Mouse (Mus musculus) lung, embryonic 16.5 days (tissue): ENCODE results near the gene Kansl3. TPM values are rescaled to one million over a fixed set of nuclear protein-coding genes. Genes with fewer than 3 reads are reported as not detected.

ENCODE experiments used
- microRNA-seq: library from miRNA; unstranded; fragments of <30 nt; microRNA quantifications from one replicate; pipeline ENCODE4, GENCODE M21; 2016
- polyA plus RNA-seq: library from polyadenylated mRNA; unstranded; fragments of >200 nt; fragmentation: Nextera tagmentation; extraction: Ambion mirVana; gene quantifications from 2 replicates; pipeline ENCODE4 v1.2.1, GENCODE M21; 2015

The Kansl3 gene
- polyA plus RNA-seq, 1 experiment from 2014 or later: 42.9 TPM

Small RNA genes within 50 kb of the gene (microRNA-seq; reads per million reads assigned to microRNA genes)
- gene Mir6898: not detected

Other genes with a start within 250 kb of the Kansl3 start
- 51.8 and 56.1 TPM in 2 replicates for gene Uggt1, start 124.5 kb downstream of the Kansl3 start, polyA plus RNA-seq
- 7.5 and 7.7 TPM in 2 replicates for gene Neurl3, start 94.5 kb downstream of the Kansl3 start, polyA plus RNA-seq
- gene Arid5a, start 61.4 kb downstream of the Kansl3 start, polyA plus RNA-seq: 9.1 and 10.9 TPM in 2 replicates
- gene Fer1l5, start 3.1 kb upstream of the Kansl3 start, polyA plus RNA-seq: 0.88 and 1.1 TPM in 2 replicates
- gene Lman2l, start 76.1 kb upstream of the Kansl3 start, polyA plus RNA-seq: 45.6 and 48.5 TPM in 2 replicates
- gene Cnnm4, start 102.4 kb upstream of the Kansl3 start, polyA plus RNA-seq: 12.3 and 13.0 TPM in 2 replicates
- 3.5 and 4.4 TPM in 2 replicates for gene Cnnm3, start 142.7 kb upstream of the Kansl3 start, polyA plus RNA-seq
- 17.9 and 20.0 TPM in 2 replicates for gene Ankrd23, start 167.7 kb upstream of the Kansl3 start, polyA plus RNA-seq
- gene Gm42417, start 170.2 kb upstream of the Kansl3 start, polyA plus RNA-seq: 0.29 TPM in 1 of 2 replicates, not detected in the other
- gene Ankrd39, start 178.3 kb upstream of the Kansl3 start, polyA plus RNA-seq: 23.3 and 26.2 TPM in 2 replicates
- 14.4 and 14.8 TPM in 2 replicates for gene Sema4c, start 189.2 kb upstream of the Kansl3 start, polyA plus RNA-seq